Mouse (Mus musculus) liver, postnatal 0 days (tissue): ENCODE data around the gene Atp2a1.

ENCODE experiments used
- CTCF ChIP-seq: sonication (generic); IDR thresholded peaks from 2 replicates; pipeline ENCODE4 v1.5.1; 2016; ENCODE audit warnings: antibody characterized with exemption, low read depth
- EP300 ChIP-seq: IDR thresholded peaks from 2 replicates; pipeline ENCODE4 v1.6.1; 2016; ENCODE audit warnings: antibody characterized with exemption, low read depth, mild to moderate bottlenecking

DNA sequence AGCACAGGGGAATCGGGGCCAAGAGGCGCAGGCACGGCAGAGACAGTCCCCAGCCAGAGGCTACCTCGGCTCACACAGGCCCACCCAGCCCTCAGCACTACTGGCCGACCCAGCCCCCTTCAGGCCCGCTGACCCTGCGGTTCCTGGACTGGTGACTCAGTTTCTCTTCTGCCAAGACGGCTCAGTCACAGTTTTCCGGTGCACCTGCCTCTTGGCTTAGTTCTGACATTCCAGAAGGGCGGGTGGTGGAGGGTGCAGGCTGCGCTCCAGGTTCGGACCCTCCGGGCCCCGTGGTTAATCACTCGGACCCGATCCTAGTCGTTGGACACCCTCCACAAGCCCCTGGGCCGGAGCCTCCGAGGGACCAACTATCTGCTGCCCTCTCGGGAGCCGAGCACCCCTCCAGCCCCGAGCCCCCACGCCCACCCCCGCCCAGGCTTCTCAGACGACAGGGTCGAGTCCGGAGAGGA, 11.6 kb upstream of the Atp2a1 start:
- no peak for TF ChIP-seq CTCF
- no peak for TF ChIP-seq EP300
